Mouse (Mus musculus) C2C12 (cell line): Measurements from ENCODE around the gene Actn1.

ENCODE experiments used
- CEBPB ChIP-seq: IDR thresholded peaks from one replicate; pipeline ENCODE4 v1.6.1; 2011; ENCODE audit warnings: low read depth, mild to moderate bottlenecking, control low read depth, moderate library complexity
- CTCF ChIP-seq: IDR thresholded peaks from one replicate; pipeline ENCODE4 v1.5.1; 2011; ENCODE audit not compliant: control insufficient read depth, insufficient read depth, insufficient read length
- MYOG ChIP-seq: IDR thresholded peaks from one replicate; pipeline ENCODE4 v1.6.1; 2011; ENCODE audit not compliant: control insufficient read depth, insufficient read length; ENCODE audit errors: extremely low read depth
- USF1 ChIP-seq: IDR thresholded peaks from one replicate; pipeline ENCODE4 v1.6.1; 2011; ENCODE audit warnings: low read depth, mild to moderate bottlenecking, control low read depth, moderate library complexity

- TF ChIP-seq CTCF, result no peak
- TF ChIP-seq USF1, result no peak
- TF ChIP-seq CEBPB, result no peak
- no peak for TF ChIP-seq MYOG
Measured at GRCm38 (mm10) chr12:80123227-80123803, 136.9 kb downstream of the Actn1 start.
